Mouse (Mus musculus): Measurements from ENCODE around the gene Zfp385b.

Gene Zfp385b

GRCm38 (mm10) chr2:77518693-77519092, 300.7 kb downstream of the Zfp385b start:
- peak; percentile 20 for DNase-seq (ENCODE audit: extremely low spot score)

- DNase-seq (ENCODE audit: extremely low spot score), result no peak
These were observed 302.8 kb downstream of the Zfp385b start for GRCm38 (mm10) chr2:77516606-77517005.

- no peak for DNase-seq (ENCODE audit: extremely low spot score)
These were observed 303.8 kb downstream of the Zfp385b start for GRCm38 (mm10) chr2:77515654-77516053.

GRCm38 (mm10) chr2:77515011-77515410, 304.4 kb downstream of the Zfp385b start:
- DNase-seq (ENCODE audit: extremely low spot score), result no peak

DNA sequence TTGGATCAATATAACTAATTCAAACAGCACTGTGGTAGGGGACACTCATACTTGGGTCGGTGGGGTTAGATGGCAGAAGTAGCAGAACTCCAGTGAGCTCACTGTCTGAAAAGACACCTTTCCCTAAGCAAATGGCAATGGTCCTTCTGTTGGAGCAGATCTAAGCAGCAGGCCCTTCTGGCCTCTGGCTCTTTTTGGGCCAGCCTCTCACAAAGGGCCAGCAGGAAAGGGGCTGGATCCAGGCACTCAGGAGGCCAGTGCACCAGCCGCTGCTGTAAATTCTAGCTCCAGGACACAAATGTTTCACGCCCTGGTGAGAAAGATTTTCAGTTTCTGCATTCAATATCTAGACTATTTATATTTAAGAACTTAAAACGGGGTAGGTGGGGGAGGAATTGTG, 305.0 kb downstream of the Zfp385b start:
- no peak for DNase-seq (ENCODE audit: extremely low spot score)

GRCm38 (mm10) chr2:77508731-77509130, 310.7 kb downstream of the Zfp385b start:
- no peak for DNase-seq (ENCODE audit: extremely low spot score)

- DNase-seq (ENCODE audit: extremely low spot score), result peak; percentile 20
These were observed 313.1 kb downstream of the Zfp385b start for GRCm38 (mm10) chr2:77506308-77506707.

- no peak for DNase-seq (ENCODE audit: extremely low spot score)
These were observed 313.8 kb downstream of the Zfp385b start for GRCm38 (mm10) chr2:77505614-77506013.

DNA sequence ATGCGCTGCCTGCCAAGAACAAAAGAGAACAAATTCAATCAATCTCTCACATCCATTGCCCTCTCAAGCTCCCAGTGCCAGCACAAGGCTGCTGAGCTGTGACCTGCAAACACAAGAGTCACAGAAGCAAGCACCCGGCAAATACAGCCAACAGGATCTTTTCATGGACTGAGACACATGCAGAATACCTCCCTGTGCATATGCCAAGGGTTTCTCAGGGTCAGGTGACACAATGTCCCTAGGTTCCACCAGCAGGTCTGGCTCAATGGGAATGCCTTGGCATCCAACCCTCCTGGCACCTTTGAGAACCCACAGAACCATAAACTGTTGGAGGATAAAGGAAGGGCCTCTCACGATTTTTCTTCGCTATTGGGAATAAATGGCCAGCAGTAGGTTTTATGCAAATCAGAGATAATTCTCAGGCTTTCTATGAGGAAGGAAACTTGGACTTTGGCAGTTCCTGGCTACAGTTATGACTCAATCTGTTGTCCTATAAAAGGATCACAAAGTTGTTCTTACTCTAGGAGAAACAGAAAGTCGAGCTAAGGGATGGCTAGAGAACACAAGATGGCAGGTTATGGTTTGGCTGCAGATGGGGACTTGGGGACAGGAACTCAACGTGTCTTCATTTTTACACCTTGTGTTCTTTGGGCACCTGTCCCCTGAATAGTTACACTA, 315.6 kb downstream of the Zfp385b start:
- DNase-seq (ENCODE audit: extremely low spot score), result no peak

GRCm38 (mm10) chr2:77503217-77503616, 316.2 kb downstream of the Zfp385b start:
- DNase-seq (ENCODE audit: extremely low spot score), result no peak

DNA sequence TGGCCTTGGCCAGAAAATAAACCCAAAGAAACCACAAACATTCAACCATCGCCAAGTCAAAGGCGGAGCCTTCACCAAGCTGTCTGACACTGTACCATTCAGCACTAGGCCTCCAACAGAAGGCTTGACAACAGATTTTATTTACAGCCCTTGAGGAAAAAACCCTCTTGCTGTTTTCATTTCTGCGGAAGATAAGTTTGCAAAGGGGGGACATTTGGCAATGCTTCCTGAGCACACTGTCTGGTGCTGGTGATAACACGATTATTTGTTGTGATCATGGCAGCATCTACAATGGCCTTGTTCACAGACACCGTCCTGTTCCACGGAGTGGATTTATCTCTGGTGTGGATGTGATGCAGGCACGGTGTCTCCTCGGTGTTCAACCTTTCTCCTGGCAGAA, 317.0 kb downstream of the Zfp385b start:
- no peak for DNase-seq (ENCODE audit: extremely low spot score)

- no peak for DNase-seq (ENCODE audit: extremely low spot score)
These were observed 319.0 kb downstream of the Zfp385b start for GRCm38 (mm10) chr2:77500480-77500879.

DNA sequence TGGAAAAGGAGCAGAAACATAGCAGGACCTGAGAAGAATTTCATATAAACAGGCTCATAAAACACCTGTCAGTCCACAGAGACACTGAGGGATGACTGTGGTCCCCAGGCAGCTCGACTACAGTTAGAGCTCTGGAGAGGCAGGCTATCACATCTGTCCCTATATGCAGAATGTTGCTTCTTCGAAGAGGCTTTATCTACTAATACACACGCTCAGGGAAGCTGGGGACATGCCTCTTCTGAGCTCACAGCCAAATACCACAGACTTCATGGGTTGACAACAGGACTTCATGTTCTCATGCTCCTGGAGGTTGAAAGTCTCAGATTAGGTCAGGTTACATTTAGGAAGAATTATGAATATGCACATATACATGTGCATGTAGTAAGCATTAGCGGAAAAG, 321.1 kb downstream of the Zfp385b start:
- no peak for DNase-seq (ENCODE audit: extremely low spot score)

DNA sequence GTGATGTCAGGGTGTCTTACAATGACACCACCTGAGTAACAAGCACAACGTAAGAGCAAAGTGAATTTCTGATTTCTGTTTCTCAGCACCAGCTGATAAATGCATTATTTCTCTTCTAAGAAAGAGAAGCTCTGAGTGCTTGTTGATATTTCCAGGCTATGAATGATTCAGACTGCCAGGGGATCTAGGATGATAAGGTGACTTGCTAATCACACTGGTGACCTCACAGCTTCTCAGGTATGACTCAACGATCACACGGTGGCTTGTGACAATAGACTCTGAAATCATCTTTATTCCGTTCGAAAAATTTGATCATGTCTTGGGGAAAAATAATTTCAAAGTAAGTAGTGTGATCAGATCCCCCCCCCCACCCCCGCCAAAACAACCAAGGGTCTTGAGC, 321.5 kb downstream of the Zfp385b start:
- DNase-seq (ENCODE audit: extremely low spot score), result no peak

DNA sequence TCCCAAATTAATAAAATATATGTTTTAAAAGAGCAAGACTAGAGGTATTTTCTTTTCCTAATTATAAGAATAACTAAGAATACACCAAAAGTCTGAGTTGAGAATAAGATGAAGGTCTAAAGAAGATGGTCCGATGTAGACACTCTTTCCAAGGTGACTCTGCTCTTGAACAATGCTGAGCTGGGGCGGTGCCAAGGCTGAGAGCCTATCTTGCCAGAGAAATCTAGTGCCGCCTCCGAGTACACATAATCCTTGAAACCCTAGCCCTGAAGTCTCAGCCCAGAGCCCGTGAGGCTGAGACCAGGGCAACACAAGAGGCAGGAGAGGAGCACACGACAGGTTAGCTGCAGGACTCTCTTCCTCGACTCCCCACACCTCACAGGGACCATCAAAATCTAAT, 323.4 kb downstream of the Zfp385b start:
- no peak for DNase-seq (ENCODE audit: extremely low spot score)

DNA sequence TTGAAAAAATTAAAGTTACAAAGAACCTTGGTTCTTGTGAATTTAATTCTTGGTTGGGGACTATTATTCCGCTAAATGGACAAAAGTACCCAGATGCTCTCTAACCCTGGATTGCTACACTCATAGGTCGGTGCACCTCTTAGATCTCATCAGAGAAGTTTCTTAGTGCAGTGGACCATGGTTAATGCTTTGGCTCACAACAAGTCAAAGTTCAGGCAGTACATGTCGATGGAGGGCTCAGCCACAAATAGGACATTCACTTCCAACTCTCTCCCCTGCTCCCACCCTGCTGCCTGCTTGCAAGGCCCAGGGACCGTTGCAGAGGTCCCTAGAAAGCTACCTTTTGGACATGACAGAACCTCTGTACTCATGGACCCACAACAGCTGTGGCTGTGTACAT, 324.1 kb downstream of the Zfp385b start:
- DNase-seq (ENCODE audit: extremely low spot score), result no peak

DNA sequence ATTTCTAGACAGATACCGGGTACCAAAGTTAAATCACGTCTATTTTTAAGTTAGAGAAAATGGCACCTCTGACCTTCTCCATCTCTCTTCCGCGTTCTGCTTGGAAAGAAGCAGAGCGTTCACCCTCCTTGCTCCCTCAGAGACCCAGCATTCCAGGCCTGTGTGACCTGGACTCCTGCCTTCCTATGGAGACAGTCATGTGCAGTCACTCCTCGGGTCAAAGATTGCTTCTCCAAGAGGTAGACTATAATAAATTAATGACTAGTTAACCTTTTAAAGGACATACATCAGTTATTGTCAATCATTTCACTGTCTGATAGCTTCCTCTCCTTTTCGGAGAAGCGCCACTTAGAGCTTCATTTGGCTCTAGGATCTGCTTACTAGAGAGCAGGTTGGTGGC, 325.7 kb downstream of the Zfp385b start:
- no peak for DNase-seq (ENCODE audit: extremely low spot score)

- DNase-seq (ENCODE audit: extremely low spot score), result no peak
These were observed 332.3 kb downstream of the Zfp385b start for GRCm38 (mm10) chr2:77487151-77487550.

DNA sequence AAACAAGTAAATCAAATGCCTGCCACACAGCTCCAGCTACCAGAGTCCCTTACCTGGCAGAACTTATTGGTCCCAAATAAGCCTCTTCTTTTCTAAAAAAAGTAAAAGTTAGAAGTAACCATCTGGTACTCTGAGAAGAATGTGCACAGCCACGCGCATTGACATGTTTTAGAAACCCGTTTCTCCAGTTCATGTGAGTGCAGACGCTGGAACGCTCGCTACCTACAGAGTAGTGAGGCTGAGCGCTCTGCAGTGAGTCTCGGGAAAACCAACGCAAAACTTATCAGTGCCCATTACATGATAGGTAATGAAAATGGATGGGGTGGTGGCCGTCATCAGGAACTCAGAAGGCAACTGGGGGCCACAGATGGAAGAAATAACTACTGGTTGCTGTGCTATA, 338.2 kb downstream of the Zfp385b start:
- DNase-seq (ENCODE audit: extremely low spot score), result no peak

DNA sequence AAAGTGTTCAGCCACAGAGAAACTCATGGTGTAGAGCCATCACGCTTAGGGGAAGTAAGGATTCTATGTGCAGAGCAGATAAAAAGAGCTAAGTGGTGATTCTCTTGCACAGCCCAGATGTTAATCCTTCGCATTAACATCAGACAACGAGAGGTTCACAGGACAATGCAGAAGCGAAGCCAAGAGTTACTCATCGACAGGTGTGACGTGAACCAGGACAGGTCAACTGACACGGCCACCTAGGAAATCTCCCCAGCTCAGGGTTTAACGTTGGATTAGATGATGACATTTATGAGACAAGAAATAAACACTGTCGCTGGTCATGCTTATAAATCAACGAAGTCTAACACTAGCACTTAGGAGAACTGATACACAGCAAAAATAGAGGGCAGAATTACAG, 341.9 kb downstream of the Zfp385b start:
- DNase-seq (ENCODE audit: extremely low spot score), result no peak

DNA sequence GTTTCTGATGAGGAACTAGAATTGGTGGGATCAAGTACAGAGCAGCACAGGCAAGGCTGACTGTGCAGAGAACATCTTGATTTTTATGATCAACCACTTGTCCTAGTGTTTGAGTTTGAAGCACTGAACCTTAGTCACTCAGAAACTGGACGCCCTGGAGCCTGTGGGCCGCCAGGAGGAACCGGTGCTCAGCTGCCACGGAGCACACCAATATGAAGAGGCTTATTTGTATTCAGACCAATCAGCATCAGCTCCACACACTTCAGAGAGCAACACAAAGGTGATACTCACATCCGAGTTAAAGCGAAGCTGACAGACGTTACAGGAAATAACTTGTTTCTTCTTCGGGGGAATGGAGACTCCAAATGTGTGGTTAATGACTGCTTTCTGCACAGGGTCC, 343.0 kb downstream of the Zfp385b start:
- DNase-seq (ENCODE audit: extremely low spot score), result no peak

GRCm38 (mm10) chr2:77472254-77472837, 347.1 kb downstream of the Zfp385b start:
- DNase-seq (ENCODE audit: extremely low spot score), result no peak

- no peak for DNase-seq (ENCODE audit: extremely low spot score)
These were observed 348.7 kb downstream of the Zfp385b start for GRCm38 (mm10) chr2:77470716-77471115.

DNA sequence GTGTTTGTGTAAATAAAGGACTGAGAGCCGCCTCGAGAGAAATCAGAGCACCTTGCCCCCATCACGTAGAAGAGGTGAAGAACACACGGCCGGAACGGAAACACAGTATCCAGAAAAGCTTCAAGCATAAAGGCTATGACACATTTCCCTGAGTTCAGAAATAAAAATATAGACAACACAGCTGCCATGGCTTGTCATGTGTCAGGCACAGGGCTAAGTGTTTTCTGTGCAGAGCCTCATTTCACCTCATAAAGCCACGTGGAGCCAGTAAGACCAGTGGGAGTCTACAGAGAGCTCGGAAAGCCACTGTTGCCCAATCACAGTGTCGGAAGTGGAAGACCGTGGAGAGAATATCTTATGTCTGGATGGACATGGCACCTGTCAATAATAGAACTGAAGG, 358.0 kb downstream of the Zfp385b start:
- DNase-seq (ENCODE audit: extremely low spot score), result no peak

All from embryo, embryonic 9.5 days (tissue).